Mouse (Mus musculus) CH12.LX (cell line): ENCODE results near the gene Rapgef6. TPM values are rescaled to one million over a fixed set of nuclear protein-coding genes. Genes with fewer than 3 reads are reported as not detected.

Source experiments
- DNase-seq: peaks from one replicate; pipeline ENCODE4 v3.0.0-alpha.2; 2013; ENCODE audit errors: extremely low read depth
- H3K27ac ChIP-seq: 2 replicates; pipeline ENCODE4 v1.5.1; 2012; ENCODE audit warnings: low read depth, mild to moderate bottlenecking, control low read depth, moderate library complexity; ENCODE audit not compliant: insufficient read depth
- H3K27me3 ChIP-seq: replicated peaks from 2 replicates; pipeline ENCODE3; 2012; ENCODE audit warnings: inconsistent platforms
- H3K36me3 ChIP-seq, 2 experiments: replicated peaks in 1 of 2; 2 replicates each; pipeline versions ENCODE3 to v1.6.1; 2012; ENCODE audit warnings: inconsistent platforms in 1 of 2, low read length in 1 of 2, mild to moderate bottlenecking in 1 of 2, mixed read lengths in 1 of 2, moderate library complexity in 1 of 2; ENCODE audit not compliant: control insufficient read depth in 1 of 2, insufficient read depth in 1 of 2
- H3K4me1 ChIP-seq, 2 experiments: 2 replicates each; pipeline ENCODE4 v1.6.1; 2012; ENCODE audit warnings: inconsistent platforms in 1 of 2, moderate library complexity in 1 of 2; ENCODE audit not compliant: insufficient read depth in 2 of 2, control insufficient read depth in 1 of 2
- H3K4me2 ChIP-seq: 2 replicates; pipeline ENCODE4 v1.6.1; 2012; ENCODE audit warnings: low read depth, mild to moderate bottlenecking, control low read depth; ENCODE audit not compliant: poor library complexity, insufficient read depth, severe bottlenecking
- H3K4me3 ChIP-seq, 3 experiments: fragments of 150-350 bp in 1 of 3; sonication (generic) in 1 of 3; replicated peaks in 1 of 3; 2 replicates each; pipeline versions ENCODE3 to v1.5.1; 2011 to 2012; ENCODE audit warnings: low read depth in 2 of 3, low read length in 2 of 3, mild to moderate bottlenecking in 2 of 3, moderate library complexity in 2 of 3, control low read depth in 1 of 3, improper control_type of control experiment in 1 of 3, inconsistent platforms in 1 of 3, mixed read lengths in 1 of 3; ENCODE audit not compliant: poor library complexity in 1 of 3
- H3K79me2 ChIP-seq: replicated peaks from 2 replicates; pipeline ENCODE4 v1.6.1; 2012; ENCODE audit warnings: mild to moderate bottlenecking, moderate library complexity; ENCODE audit not compliant: control insufficient read depth, poor library complexity, insufficient read depth, severe bottlenecking; ENCODE audit errors: extremely low read depth
- H3K9ac ChIP-seq: 2 replicates; pipeline ENCODE4 v1.6.1; 2012; ENCODE audit warnings: low read depth, mild to moderate bottlenecking, control low read depth, moderate library complexity; ENCODE audit not compliant: insufficient read depth
- H3K9me3 ChIP-seq: replicated peaks from 2 replicates; pipeline ENCODE3; 2012; ENCODE audit warnings: low read length, inconsistent platforms, mixed read lengths
- CHD1 ChIP-seq: IDR thresholded peaks from 2 replicates; pipeline ENCODE4 v1.6.1; 2012; ENCODE audit warnings: low read depth, low read length, improper control_type of control experiment, inconsistent platforms
- CTCF ChIP-seq, 2 experiments: IDR thresholded peaks in 1 of 2; conservative IDR thresholded peaks in 1 of 2; 2 replicates each; pipeline ENCODE4 v1.5.1; 2011 to 2012; ENCODE audit warnings: low read depth in 2 of 2, low read length in 2 of 2, improper control_type of control experiment in 1 of 2, inconsistent platforms in 1 of 2, mild to moderate bottlenecking in 1 of 2, moderate library complexity in 1 of 2
- ELF1 ChIP-seq: IDR thresholded peaks from 2 replicates; pipeline ENCODE4 v1.6.1; 2014; ENCODE audit warnings: low read depth, mild to moderate bottlenecking, inconsistent platforms, low read length, improper control_type of control experiment
- HCFC1 ChIP-seq: IDR thresholded peaks from 2 replicates; pipeline ENCODE4 v1.6.1; 2012; ENCODE audit warnings: low read depth, mild to moderate bottlenecking, inconsistent platforms, low read length, improper control_type of control experiment
- IRF4 ChIP-seq: IDR thresholded peaks from 2 replicates; pipeline ENCODE4 v1.6.1; 2014; ENCODE audit warnings: low read depth, mild to moderate bottlenecking, inconsistent platforms, low read length, improper control_type of control experiment
- JUN ChIP-seq: IDR thresholded peaks from 2 replicates; pipeline ENCODE4 v1.6.1; 2011; ENCODE audit warnings: low read depth, mild to moderate bottlenecking, low read length, improper control_type of control experiment, moderate library complexity; ENCODE audit not compliant: insufficient read depth
- MXI1 ChIP-seq: IDR thresholded peaks from 2 replicates; pipeline ENCODE4 v1.6.1; 2011; ENCODE audit warnings: mild to moderate bottlenecking, low read depth, low read length, improper control_type of control experiment
- MYC ChIP-seq: IDR thresholded peaks from 2 replicates; pipeline ENCODE4 v1.6.1; 2011; ENCODE audit warnings: low read depth, mild to moderate bottlenecking, improper control_type of control experiment, low read length
- NRF1 ChIP-seq: IDR thresholded peaks from 2 replicates; pipeline ENCODE4 v1.6.1; 2014; ENCODE audit warnings: low read depth, mild to moderate bottlenecking, inconsistent platforms, low read length, improper control_type of control experiment, moderate library complexity
- POLR2AphosphoS2 ChIP-seq: IDR thresholded peaks from 2 replicates; pipeline ENCODE4 v1.6.1; 2011; ENCODE audit warnings: low read depth, low read length, improper control_type of control experiment
- RAD21 ChIP-seq: IDR thresholded peaks from 2 replicates; pipeline ENCODE4 v1.6.1; 2011; ENCODE audit warnings: low read depth, mild to moderate bottlenecking, low read length, improper control_type of control experiment, moderate library complexity
- RCOR1 ChIP-seq: conservative IDR thresholded peaks from 2 replicates; pipeline ENCODE4 v1.6.1; 2012; ENCODE audit warnings: low read depth, mild to moderate bottlenecking, inconsistent platforms, low read length, improper control_type of control experiment
- SMC3 ChIP-seq: IDR thresholded peaks from 2 replicates; pipeline ENCODE4 v1.6.1; 2011; ENCODE audit warnings: low read depth, low read length, improper control_type of control experiment
- TCF12 ChIP-seq: IDR thresholded peaks from 2 replicates; pipeline ENCODE4 v1.6.1; 2014; ENCODE audit warnings: low read depth, mild to moderate bottlenecking, inconsistent platforms, low read length, improper control_type of control experiment
- UBTF ChIP-seq: IDR thresholded peaks from 2 replicates; pipeline ENCODE4 v1.6.1; 2012; ENCODE audit warnings: low read depth, mild to moderate bottlenecking, inconsistent platforms, low read length, improper control_type of control experiment, moderate library complexity
- USF1 ChIP-seq: IDR thresholded peaks from 2 replicates; pipeline ENCODE4 v1.6.1; 2014; ENCODE audit warnings: low read depth, mild to moderate bottlenecking, inconsistent platforms, low read length, improper control_type of control experiment
- USF2 ChIP-seq: conservative IDR thresholded peaks from 2 replicates; pipeline ENCODE4 v1.6.1; 2011; ENCODE audit warnings: low read depth, low read length, improper control_type of control experiment
- ZMIZ1 ChIP-seq: IDR thresholded peaks from 2 replicates; pipeline ENCODE4 v1.6.1; 2012; ENCODE audit warnings: low read depth, mild to moderate bottlenecking, inconsistent platforms, low read length, improper control_type of control experiment
- ZNF384 ChIP-seq: IDR thresholded peaks from 2 replicates; pipeline ENCODE4 v1.6.1; 2012; ENCODE audit warnings: low read depth, low read length, improper control_type of control experiment, inconsistent platforms
- dilution Hi-C: fragments of 300-500 bp; cut with MboI; formaldehyde crosslinking; loops from 2 replicates; pipeline ENCODE4 v1.14.3; 2020; ENCODE audit warnings: low sequenced_read_pairs; ENCODE audit not compliant: extremely low pct_unique_long_range_greater_than_20kb, extremely low pct_ligation_motif_present
- in situ Hi-C: fragments of 300-500 bp; cut with MboI; formaldehyde crosslinking; loops from 3 replicates; pipeline ENCODE4 v1.14.3; 2019; ENCODE audit warnings: low sequenced_read_pairs, low pct_ligation_motif_present, low pct_unique_long_range_greater_than_20kb, mixed read lengths
- polyA plus RNA-seq: library from polyadenylated mRNA; unstranded; fragments of >175 nt; gene quantifications from 2 replicates; pipeline ENCODE4 v1.2.1, GENCODE M21; 2012; ENCODE audit warnings: low read depth; ENCODE audit not compliant: insufficient read length
- total RNA-seq, 2 experiments: library from RNA; depleted of rRNA; stranded (reverse); fragments of 300-350 nt in 1 of 2; fragments of >200 nt in 1 of 2; gene quantifications; 2 replicates each; pipeline ENCODE4 v1.2.3; 2012 to 2014

The Rapgef6 gene
- total and polyA plus RNA-seq, 3 experiments, result 36.7 to 63.8 (median 38.3) TPM

- Histone ChIP-seq H3K4me2 (no peak overlapping the region), H3K9ac (no peak overlapping the region), H3K9me3 (no peaks in the 10 kb centered on the region), H3K4me1 (peaks cover 8 to 56% of the 10 kb centered on the region in 2 experiments; a peak in 3 of 4 replicates), H3K27ac (no peak overlapping the region), H3K36me3 (peaks cover 30 to 70% of the 10 kb centered on the region in 2 experiments), H3K4me3 (no peak overlapping the region)
- dilution Hi-C loops (no loop called here), in situ Hi-C loops (no loop called here)
- DNase-seq, result no peak
- no peak for TF ChIP-seq RAD21
- TF ChIP-seq, all 38 proteins: peak for 0
- Histone ChIP-seq H3K79me2 (peaks cover 21% of the 10 kb centered on the region), H3K27me3 (no peaks in the 10 kb centered on the region)
Measured at GRCm38 (mm10) chr11:54739012-54739750, 216.5 kb downstream of the Rapgef6 start.

GRCm38 (mm10) chr11:54741330-54741729 lies 218.7 kb downstream of the Rapgef6 start:
- no peak for DNase-seq

GRCm38 (mm10) chr11:54744231-54744630 lies 221.6 kb downstream of the Rapgef6 start:
- Histone ChIP-seq H3K36me3 (peaks cover 15 to 61% of the 10 kb centered on the region in 2 experiments), H3K27ac (no peak overlapping the region), H3K79me2 (peaks cover 30% of the 10 kb centered on the region), H3K4me1 (peaks cover 5 to 55% of the 10 kb centered on the region in 2 experiments; a peak in 3 of 4 replicates), H3K4me2 (no peak overlapping the region), H3K27me3 (no peaks in the 10 kb centered on the region), H3K9me3 (no peaks in the 10 kb centered on the region), H3K9ac (no peak overlapping the region), H3K4me3 (no peak overlapping the region)
- dilution Hi-C loops (no loop called here), in situ Hi-C loops (loop anchor here (5.0 kb wide), 1 partner anchor 33 kb away; no protein-coding TSS in a partner anchor)
- no peak for DNase-seq
- TF ChIP-seq POLR2AphosphoS2 (no peak), NRF1 (no peak), HCFC1 (no peak), CHD1 (no peak), RCOR1 (no peak), ELF1 (no peak), SMC3 (no peak), USF1 (no peak)

More at GRCm38 (mm10) chr11:54741330-54741729, 218.7 kb downstream of the Rapgef6 start:
- H3K4me2 ChIP-seq, result no peak overlapping the region
- TF ChIP-seq IRF4 (no peak), USF2 (no peak), ZNF384 (no peak), MYC (no peak), CTCF (conservative IDR thresholded peaks at IDR 0.05 in 1 of 2, IDR thresholded peaks at IDR 0.05 in 1 of 2; ENCODE audit: low read depth in 2 of 2, low read length in 2 of 2) (no peak), UBTF (no peak), JUN (no peak), MXI1 (no peak), ZMIZ1 (no peak), ELF1 (no peak), TCF12 (no peak)
- H3K4me1 ChIP-seq, result peaks cover 5 to 50% of the 10 kb centered on the region in 2 experiments; a peak in 3 of 4 replicates
- H3K79me2 ChIP-seq, result peaks cover 30% of the 10 kb centered on the region
- H3K27me3 ChIP-seq, result no peaks in the 10 kb centered on the region
- no peaks in the 10 kb centered on the region for H3K9me3 ChIP-seq
- dilution Hi-C loops, result no loop called here
- peaks cover 22 to 61% of the 10 kb centered on the region in 2 experiments for H3K36me3 ChIP-seq
- H3K9ac ChIP-seq, result no peak overlapping the region; the same call in 1 of the 2 replicates
- in situ Hi-C loops, result loop anchor here (5.0 kb wide), 1 partner anchor 36 kb away; no protein-coding TSS in a partner anchor
- H3K4me3 ChIP-seq, result no peak overlapping the region
- H3K27ac ChIP-seq, result no peak overlapping the region
